Mouse (Mus musculus): ENCODE results near the gene Scube2.

Gene Scube2

GRCm38 (mm10) chr7:109852017-109852416 lies 13.5 kb downstream of the Scube2 start:
- no peak for DNase-seq (ENCODE audit: low spot score in 2 of 2)

- no peak for DNase-seq (ENCODE audit: low spot score in 2 of 2)
These were observed 14.9 kb downstream of the Scube2 start for GRCm38 (mm10) chr7:109850531-109850930.

DNA sequence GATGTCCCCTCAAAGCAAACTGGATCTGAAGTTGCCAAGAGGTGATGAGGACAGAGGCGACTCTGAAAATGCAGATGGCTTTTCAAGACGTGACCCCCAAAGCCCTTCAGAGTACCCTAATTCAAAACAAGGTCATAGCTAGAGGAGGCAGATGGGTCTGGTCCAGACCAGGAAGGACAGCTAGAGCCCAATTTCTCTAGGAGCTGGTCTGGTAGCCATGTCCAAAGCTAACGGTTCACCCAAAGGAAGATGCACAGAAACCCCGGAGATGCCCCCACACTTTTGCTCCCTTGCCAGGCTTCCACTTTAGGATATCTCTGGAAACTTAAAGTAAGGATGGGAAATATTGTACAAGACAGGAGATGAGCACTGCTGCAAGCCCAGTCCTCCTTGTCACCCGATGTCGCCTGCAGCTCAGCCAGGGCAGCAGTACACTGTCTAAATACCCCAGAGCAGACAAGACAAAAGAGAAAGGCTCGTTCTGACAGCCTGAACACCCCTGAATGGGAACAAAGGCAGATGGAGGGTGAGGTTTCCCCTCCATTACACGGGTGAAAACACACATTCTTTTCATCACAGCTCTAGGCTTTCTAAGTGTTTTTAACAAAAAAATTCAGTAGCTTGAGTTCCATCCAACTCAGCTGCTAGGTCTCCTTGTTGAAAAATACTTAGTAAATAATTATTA lies 15.6 kb downstream of the Scube2 start:
- DNase-seq (ENCODE audit: low spot score in 2 of 2): no peak

DNA sequence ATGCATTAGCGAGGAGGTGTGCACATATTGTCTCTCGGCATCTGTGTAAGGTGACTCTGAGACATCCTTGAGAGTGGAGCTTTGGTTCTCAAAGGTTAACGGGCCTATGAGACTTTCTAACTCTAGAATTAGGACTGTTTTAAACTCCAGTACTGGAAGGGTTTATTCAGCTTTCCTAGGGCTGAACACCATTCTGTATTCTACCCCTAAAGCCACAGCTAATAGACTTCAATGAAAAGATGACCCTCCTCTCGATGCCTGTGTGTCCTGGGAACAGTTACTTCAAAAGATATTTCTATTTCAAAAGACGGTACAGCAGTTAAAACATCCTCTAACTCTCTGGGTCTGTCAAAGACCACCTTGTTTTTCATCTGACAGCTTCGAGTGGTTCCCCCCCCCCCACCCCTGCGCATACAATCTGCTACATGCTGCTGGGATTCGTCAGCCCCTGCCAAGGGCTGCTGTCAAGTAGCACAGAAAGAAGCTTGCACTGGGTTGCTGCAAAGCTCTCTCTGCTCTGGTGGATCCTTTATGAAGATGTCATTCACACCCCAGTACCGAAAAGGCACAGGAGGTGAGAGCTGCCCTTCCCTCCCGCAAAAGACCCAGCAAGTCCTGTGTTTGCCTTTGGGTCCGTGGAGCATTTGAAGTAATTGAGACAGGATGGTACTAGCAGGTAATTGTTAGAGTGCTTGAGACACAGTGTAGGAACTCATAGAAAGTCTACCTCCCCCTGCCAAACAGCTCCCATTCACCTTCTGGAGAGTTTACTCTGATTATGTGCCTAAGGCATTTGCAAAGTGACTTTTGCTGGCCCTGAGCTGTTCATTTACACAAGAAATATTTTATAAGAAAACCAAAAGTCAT lies 16.4 kb downstream of the Scube2 start:
- DNase-seq (ENCODE audit: low spot score in 2 of 2): no peak

DNA sequence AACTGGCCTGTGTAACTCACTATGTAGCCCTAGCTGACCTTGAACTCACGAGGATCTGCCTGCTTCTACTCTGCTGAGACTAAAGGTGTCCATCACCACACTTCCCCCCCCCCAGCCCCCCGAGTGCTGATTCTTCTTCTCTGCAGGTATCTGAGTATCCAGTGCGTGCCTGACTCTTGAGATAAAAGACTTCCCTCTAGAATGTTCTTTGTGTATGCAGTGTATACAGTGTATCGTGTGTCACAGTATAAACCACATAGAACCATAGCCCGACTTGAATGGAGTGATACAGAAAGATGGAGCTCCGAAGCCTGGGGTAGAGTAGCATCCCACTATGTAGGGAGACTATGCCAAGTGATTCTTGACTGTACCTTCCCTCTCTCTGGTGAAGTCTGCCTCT lies 21.4 kb downstream of the Scube2 start:
- no peak for DNase-seq (ENCODE audit: low spot score in 2 of 2)

DNA sequence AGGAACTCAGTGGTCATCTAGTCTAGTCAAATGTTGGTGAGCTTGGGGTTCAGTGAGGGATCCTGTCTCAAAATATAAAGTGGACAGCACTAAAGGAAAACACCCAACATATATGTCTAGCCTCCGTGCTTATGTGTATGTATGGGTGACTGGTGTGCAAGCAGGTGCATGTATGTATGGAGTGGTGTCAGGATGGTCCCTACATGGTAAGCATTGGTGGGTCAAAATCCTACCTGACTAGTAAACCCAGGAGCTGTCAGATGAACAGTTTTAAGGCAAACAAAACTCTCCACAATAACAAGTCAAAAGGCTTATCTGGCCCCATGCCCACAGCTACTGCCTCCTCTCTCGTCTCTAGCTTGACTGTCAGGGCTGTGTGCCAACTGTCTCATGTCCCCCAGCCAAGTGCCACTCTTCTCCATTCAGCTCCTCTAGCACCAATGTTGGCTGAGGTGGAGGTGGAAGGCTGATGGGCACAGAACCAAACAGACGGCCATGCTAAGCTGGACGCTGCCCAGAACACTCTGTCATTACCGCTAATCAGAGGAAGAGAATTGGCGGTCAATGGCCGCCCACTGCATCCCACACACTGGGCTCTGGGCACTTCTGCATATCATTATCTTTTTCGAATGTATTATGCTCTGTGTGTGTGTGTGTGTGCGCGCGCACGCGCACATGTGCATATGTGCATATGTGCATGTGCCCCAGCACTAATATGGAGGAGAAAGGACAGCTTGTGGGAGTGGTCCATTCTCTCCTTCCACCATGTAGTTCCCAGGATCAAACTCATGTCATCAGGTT lies 23.7 kb downstream of the Scube2 start:
- DNase-seq (ENCODE audit: low spot score in 2 of 2): peak; percentile 25 to 43

DNA sequence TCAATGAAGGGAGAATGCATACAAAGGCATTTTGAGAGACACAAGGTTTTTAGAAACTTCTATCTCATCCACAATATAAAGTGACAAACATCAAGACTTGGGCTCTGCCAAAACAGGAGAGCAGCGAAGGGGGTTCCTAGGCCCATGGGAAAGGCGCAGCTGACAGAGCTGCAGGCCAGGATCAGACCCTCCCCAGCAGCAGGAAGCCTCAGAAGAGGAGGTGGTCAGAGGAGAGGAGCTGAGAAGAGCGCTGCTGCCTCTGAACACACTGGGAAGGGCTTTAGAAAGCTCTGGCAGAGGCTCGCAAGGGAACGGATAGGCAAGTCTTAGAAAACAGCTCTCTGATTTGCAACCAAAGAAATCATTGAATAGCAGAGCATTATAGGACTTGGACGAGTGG lies 24.4 kb downstream of the Scube2 start:
- DNase-seq (ENCODE audit: low spot score in 2 of 2): no peak

- DNase-seq (ENCODE audit: low spot score in 2 of 2): peak in 1 of 2 experiments; percentile 4
These were observed 26.9 kb downstream of the Scube2 start for GRCm38 (mm10) chr7:109838613-109839012.

DNA sequence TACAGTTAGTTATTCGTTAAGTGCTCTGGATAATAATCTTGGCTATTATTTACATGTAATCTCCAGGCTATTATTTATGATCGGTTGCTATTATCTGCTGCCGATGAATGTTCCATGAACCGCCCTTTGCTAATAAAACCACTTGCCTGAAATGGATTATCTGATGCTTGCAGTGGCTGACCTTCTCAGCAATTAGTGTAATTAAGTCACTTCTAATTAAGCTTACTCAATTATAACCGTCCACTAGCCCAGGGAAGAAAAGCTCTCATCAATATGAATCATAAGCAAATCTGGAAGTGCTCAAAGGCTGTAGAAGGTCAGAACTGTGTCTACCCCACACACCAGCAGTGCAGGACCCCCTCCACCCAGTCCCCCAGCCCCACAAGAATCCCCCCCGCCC lies 27.8 kb downstream of the Scube2 start:
- DNase-seq (ENCODE audit: low spot score in 2 of 2): no peak

DNA sequence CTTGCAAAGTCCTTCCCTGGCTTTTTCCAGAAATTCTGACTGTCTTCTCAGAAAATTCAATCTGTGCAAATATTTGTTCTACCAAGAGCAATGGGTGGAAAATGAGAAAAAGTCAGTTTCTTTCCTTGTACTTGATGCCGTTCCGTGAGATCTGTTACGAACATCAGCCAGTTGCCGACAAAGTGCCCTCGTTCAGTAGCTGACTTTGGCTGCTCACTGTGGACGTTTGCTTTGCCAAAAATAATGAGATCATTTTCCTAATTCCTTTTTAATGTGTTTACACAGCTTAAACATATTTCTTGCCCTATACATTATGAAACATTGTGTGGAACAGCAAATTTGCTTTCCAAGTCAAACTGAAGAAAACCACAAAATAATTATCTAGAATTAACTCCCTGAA lies 30.6 kb downstream of the Scube2 start:
- DNase-seq (ENCODE audit: low spot score in 2 of 2): no peak

- no peak for DNase-seq (ENCODE audit: low spot score in 2 of 2)
These were observed 34.1 kb downstream of the Scube2 start for GRCm38 (mm10) chr7:109831376-109831775.

GRCm38 (mm10) chr7:109826911-109827310 lies 38.6 kb downstream of the Scube2 start:
- no peak for DNase-seq (ENCODE audit: low spot score in 2 of 2)

DNA sequence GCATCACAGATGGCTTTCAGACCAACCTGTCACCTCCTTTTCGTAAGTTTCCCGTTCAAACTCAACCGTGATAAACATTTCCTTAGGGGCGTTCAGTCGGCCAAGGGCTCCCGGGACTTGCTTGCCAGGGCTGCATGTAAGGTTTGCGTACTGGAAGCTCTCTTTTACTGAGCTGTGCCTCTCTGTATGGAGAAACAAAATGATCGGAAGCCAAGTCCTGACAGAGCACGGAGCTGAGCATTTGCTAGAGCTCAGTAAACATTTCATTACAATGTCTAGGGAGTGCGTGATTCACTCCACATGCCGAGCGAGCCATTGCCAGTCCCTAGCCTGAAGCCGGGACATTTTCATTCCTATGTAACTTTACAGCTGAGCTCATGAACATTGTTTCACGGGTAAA lies 40.2 kb downstream of the Scube2 start:
- no peak for DNase-seq (ENCODE audit: low spot score in 2 of 2)

- no peak for DNase-seq (ENCODE audit: low spot score in 2 of 2)
These were observed 46.9 kb downstream of the Scube2 start for GRCm38 (mm10) chr7:109818600-109818999.

- DNase-seq (ENCODE audit: low spot score in 2 of 2): no peak
These were observed 47.5 kb downstream of the Scube2 start for GRCm38 (mm10) chr7:109817954-109818353.

GRCm38 (mm10) chr7:109813330-109814140 lies 51.9 kb downstream of the Scube2 start:
- no peak for DNase-seq (ENCODE audit: low spot score in 2 of 2)

- DNase-seq (ENCODE audit: low spot score in 2 of 2): peak; percentile 34 to 36
These were observed 57.6 kb downstream of the Scube2 start for GRCm38 (mm10) chr7:109807616-109808485.

GRCm38 (mm10) chr7:109804843-109805242 lies 60.6 kb downstream of the Scube2 start:
- DNase-seq (ENCODE audit: low spot score in 2 of 2): no peak

DNA sequence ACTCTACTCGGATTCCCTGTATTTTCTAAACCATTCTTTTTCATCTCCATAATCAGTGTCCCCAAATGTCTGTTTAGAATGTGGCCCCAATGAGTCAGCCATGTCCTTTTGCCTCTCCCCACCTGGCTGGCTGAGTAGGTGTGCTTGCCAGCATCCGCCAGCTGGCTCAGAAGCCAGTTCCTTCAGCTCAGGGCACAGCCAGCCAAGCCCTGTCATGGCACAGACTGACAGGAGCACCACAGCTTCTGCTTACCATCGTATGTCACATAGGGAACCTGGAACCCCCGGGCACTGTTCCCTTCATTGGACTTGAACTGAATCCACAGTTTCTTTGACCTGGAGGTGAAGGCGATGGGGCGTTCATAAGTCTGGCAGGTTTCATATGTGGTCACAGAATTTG lies 61.1 kb downstream of the Scube2 start:
- peak; percentile 34 to 52 for DNase-seq (ENCODE audit: low spot score in 2 of 2)

GRCm38 (mm10) chr7:109803516-109803915 lies 62.0 kb downstream of the Scube2 start:
- peak in 1 of 2 experiments; percentile 25 for DNase-seq (ENCODE audit: low spot score in 2 of 2)

All from heart, adult 9 months (tissue).